Mouse (Mus musculus) cerebellum, adult 2 months (tissue): ENCODE measurements around the gene Cadps.

Source experiments
- CTCF ChIP-seq: fragments of 200-500 bp; IDR thresholded peaks from 2 replicates; pipeline ENCODE4 v1.5.1; 2011; ENCODE audit warnings: low read depth, mild to moderate bottlenecking, control low read depth, low read length, moderate library complexity, borderline replicate concordance; ENCODE audit not compliant: insufficient read depth
- POLR2A ChIP-seq: fragments of 200-500 bp; IDR thresholded peaks from 2 replicates; pipeline ENCODE4 v1.6.1; 2011; ENCODE audit warnings: low read length, control low read depth, borderline replicate concordance; ENCODE audit not compliant: insufficient read depth

- TF ChIP-seq CTCF (no peak), POLR2A (no peak)
Observed at GRCm38 (mm10) chr14:12642868-12643512, 179.9 kb downstream of the Cadps start.
